Mouse (Mus musculus): ENCODE measurements around the gene Cdh13. TPM values are rescaled to one million over a fixed set of nuclear protein-coding genes. Genes with fewer than 3 reads are reported as not detected.
"Not testable (repeated sequence)": the region's sequence is repeated elsewhere in the genome, so short reads cannot be mapped to it uniquely, and the experiment has no call there.

Gene Cdh13
- polyA plus RNA-seq, 1 experiment, result 56.6 TPM

- TF ChIP-seq USF1 (IDR thresholded peaks at IDR 0.05; ENCODE audit: low read depth) (no peak), POLR2A (IDR thresholded peaks at IDR 0.05; ENCODE audit: insufficient read length, low read depth) (no peak), TCF12 (IDR thresholded peaks at IDR 0.05; ENCODE audit: insufficient read depth, poor library complexity, severe bottlenecking) (no peak), POLR2AphosphoS2 (IDR thresholded peaks at IDR 0.05; ENCODE audit: insufficient read length, low read depth) (no peak), MYOG (IDR thresholded peaks at IDR 0.05; ENCODE audit: control insufficient read depth in 1 of 3, insufficient read depth in 1 of 3, insufficient read length in 2 of 3, low read depth in 2 of 3) (no peak), SRF (IDR thresholded peaks at IDR 0.05; ENCODE audit: control insufficient read depth, insufficient read length, low read depth) (no peak), CEBPB (IDR thresholded peaks at IDR 0.05; ENCODE audit: insufficient read depth, poor library complexity, severe bottlenecking) (no peak)
- Histone ChIP-seq H3K4me3 (no peak overlapping the region), H3K4me2 (ENCODE audit: low read depth) (no peak overlapping the region), H3K79me2 (ENCODE audit: control insufficient read depth, insufficient read depth) (no peaks in the 10 kb centered on the region), H3ac (ENCODE audit: control insufficient read depth, insufficient read length) (no peak overlapping the region), H3K27me3 (ENCODE audit: control insufficient read depth, insufficient read depth, insufficient read length) (no peaks in the 10 kb centered on the region), H3K36me3 (ENCODE audit: control insufficient read depth, insufficient read depth) (no peaks in the 10 kb centered on the region)
Measured at GRCm38 (mm10) chr8:118753710-118754109, 470.2 kb downstream of the Cdh13 start.

- Histone ChIP-seq H3K79me2 (ENCODE audit: control insufficient read depth, insufficient read depth) (no peaks in the 10 kb centered on the region), H3K36me3 (ENCODE audit: control insufficient read depth, insufficient read depth) (no peaks in the 10 kb centered on the region), H3ac (ENCODE audit: control insufficient read depth, insufficient read length) (no peak overlapping the region), H3K27me3 (ENCODE audit: control insufficient read depth, insufficient read depth, insufficient read length) (no peaks in the 10 kb centered on the region), H3K4me2 (ENCODE audit: low read depth) (no peak overlapping the region), H3K4me3 (no peak overlapping the region)
- TF ChIP-seq TCF12 (IDR thresholded peaks at IDR 0.05; ENCODE audit: insufficient read depth, poor library complexity, severe bottlenecking) (no peak), USF1 (IDR thresholded peaks at IDR 0.05; ENCODE audit: low read depth) (no peak), REST (IDR thresholded peaks at IDR 0.05; ENCODE audit: insufficient read depth, insufficient read length) (no peak), POLR2A (IDR thresholded peaks at IDR 0.05; ENCODE audit: insufficient read length, low read depth) (no peak), E2F4 (IDR thresholded peaks at IDR 0.05; ENCODE audit: insufficient read depth) (no peak), CEBPB (IDR thresholded peaks at IDR 0.05; ENCODE audit: insufficient read depth, poor library complexity, severe bottlenecking) (no peak), SRF (IDR thresholded peaks at IDR 0.05; ENCODE audit: control insufficient read depth, insufficient read length, low read depth) (no peak)
Measured at GRCm38 (mm10) chr8:118754119-118754518, 470.6 kb downstream of the Cdh13 start.

- not testable (repeated sequence) for H3K4me2 ChIP-seq (ENCODE audit: low read depth); H3K4me3 ChIP-seq; H3K79me2 ChIP-seq (ENCODE audit: control insufficient read depth, insufficient read depth); H3ac ChIP-seq (ENCODE audit: control insufficient read depth, insufficient read length); H3K27me3 ChIP-seq (ENCODE audit: control insufficient read depth, insufficient read depth, insufficient read length); H3K36me3 ChIP-seq (ENCODE audit: control insufficient read depth, insufficient read depth)
Measured at GRCm38 (mm10) chr8:118777507-118777906, 494.0 kb downstream of the Cdh13 start.

- H3K4me3 ChIP-seq, result no peak overlapping the region
- no peak for TF ChIP-seq USF1 (IDR thresholded peaks at IDR 0.05; ENCODE audit: low read depth)
- no peak for TF ChIP-seq CEBPB (IDR thresholded peaks at IDR 0.05; ENCODE audit: insufficient read depth, poor library complexity, severe bottlenecking)
- no peak for TF ChIP-seq REST (IDR thresholded peaks at IDR 0.05; ENCODE audit: insufficient read depth, insufficient read length)
- no peak for TF ChIP-seq POLR2AphosphoS2 (IDR thresholded peaks at IDR 0.05; ENCODE audit: insufficient read length, low read depth)
- no peak for TF ChIP-seq POLR2A (IDR thresholded peaks at IDR 0.05; ENCODE audit: insufficient read length, low read depth)
- no peak for TF ChIP-seq TCF12 (IDR thresholded peaks at IDR 0.05; ENCODE audit: insufficient read depth, poor library complexity, severe bottlenecking)
- no peak for TF ChIP-seq TCF3 (IDR thresholded peaks at IDR 0.05; ENCODE audit: insufficient read length, low read depth)
- TF ChIP-seq SRF (IDR thresholded peaks at IDR 0.05; ENCODE audit: control insufficient read depth, insufficient read length, low read depth), result no peak
- no peak for TF ChIP-seq MYOD1 (IDR thresholded peaks at IDR 0.05; ENCODE audit: control insufficient read depth in 1 of 3, insufficient read length in 2 of 3, low read depth in 2 of 3)
- TF ChIP-seq MAX (IDR thresholded peaks at IDR 0.05; ENCODE audit: low read depth), result no peak
- no peak for TF ChIP-seq MYOG (IDR thresholded peaks at IDR 0.05; ENCODE audit: control insufficient read depth in 1 of 3, insufficient read depth in 1 of 3, insufficient read length in 2 of 3, low read depth in 2 of 3)
- TF ChIP-seq E2F4 (IDR thresholded peaks at IDR 0.05; ENCODE audit: insufficient read depth), result no peak
- H3K4me2 ChIP-seq (ENCODE audit: low read depth), result no peak overlapping the region
- no peaks in the 10 kb centered on the region for H3K79me2 ChIP-seq (ENCODE audit: control insufficient read depth, insufficient read depth)
- H3K27me3 ChIP-seq (ENCODE audit: control insufficient read depth, insufficient read depth, insufficient read length), result no peaks in the 10 kb centered on the region
- no peaks in the 10 kb centered on the region for H3K36me3 ChIP-seq (ENCODE audit: control insufficient read depth, insufficient read depth)
- no peak overlapping the region for H3ac ChIP-seq (ENCODE audit: control insufficient read depth, insufficient read length)
Measured at GRCm38 (mm10) chr8:118778374-118778773, 494.8 kb downstream of the Cdh13 start.

GRCm38 (mm10) chr8:118785646-118786045 lies 502.1 kb downstream of the Cdh13 start:
- no peaks in the 10 kb centered on the region for H3K27me3 ChIP-seq (ENCODE audit: control insufficient read depth, insufficient read depth, insufficient read length)

More at GRCm38 (mm10) chr8:118785646-118786045, 502.1 kb downstream of the Cdh13 start:
- Histone ChIP-seq H3K4me3 (no peak overlapping the region), H3K36me3 (ENCODE audit: control insufficient read depth, insufficient read depth) (no peaks in the 10 kb centered on the region), H3K4me2 (ENCODE audit: low read depth) (no peak overlapping the region), H3K79me2 (ENCODE audit: control insufficient read depth, insufficient read depth) (no peaks in the 10 kb centered on the region), H3ac (ENCODE audit: control insufficient read depth, insufficient read length) (no peak overlapping the region)
- no peak for TF ChIP-seq REST (IDR thresholded peaks at IDR 0.05; ENCODE audit: insufficient read depth, insufficient read length)
- no peak for TF ChIP-seq SRF (IDR thresholded peaks at IDR 0.05; ENCODE audit: control insufficient read depth, insufficient read length, low read depth)
- no peak for TF ChIP-seq MYOD1 (IDR thresholded peaks at IDR 0.05; ENCODE audit: control insufficient read depth in 1 of 3, insufficient read length in 2 of 3, low read depth in 2 of 3)
- TF ChIP-seq MYOG (IDR thresholded peaks at IDR 0.05; ENCODE audit: control insufficient read depth in 1 of 3, insufficient read depth in 1 of 3, insufficient read length in 2 of 3, low read depth in 2 of 3), result no peak

Measured in myocyte (in vitro differentiated cells).